Comparison of ENCODE assay signal across 8 mouse cellular contexts in the genomic region with DNA sequence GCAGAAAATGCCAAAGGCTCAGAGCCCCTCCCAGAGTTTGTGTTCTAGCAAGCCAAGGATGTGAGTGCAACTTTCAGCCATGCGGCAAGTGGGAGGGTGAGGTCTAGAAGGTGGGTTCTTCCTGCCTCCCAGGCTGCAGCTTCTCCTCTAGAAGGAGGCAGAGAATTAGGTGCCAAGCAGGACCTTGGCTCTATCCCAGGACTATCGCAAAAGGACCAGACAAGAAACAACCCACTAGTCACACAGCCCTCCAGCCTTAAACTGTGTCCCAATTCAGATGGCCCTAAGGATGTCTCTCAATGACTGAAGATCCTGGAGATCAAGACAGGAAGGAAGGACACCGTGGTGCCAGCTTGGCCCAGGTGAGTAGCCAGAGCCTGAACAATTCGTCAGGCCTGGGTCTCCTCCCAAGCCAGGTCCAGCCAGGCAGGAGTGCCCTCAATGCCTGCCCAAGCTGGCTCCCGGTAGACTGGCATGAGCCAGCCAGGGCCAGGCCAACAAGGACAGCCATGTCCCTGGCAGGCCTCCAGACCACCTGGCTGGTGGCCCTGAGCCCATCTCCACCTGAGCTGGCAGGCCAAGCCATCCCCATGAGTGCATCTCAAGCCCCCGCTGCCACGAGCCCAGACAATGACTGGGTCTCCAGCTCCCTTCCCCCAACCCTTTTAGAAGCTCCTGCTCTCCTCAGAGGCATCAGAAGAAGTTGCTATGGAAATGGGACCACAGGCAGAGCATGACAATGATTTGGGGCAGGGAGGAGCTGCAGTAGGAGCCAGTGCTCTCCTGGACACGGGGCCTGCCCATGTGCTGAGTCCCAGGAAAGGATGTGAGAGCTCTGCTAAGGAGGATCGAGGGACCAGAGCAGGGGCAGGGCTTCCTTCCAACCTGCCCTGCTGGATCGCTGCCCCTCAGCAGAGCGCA. TPM values are rescaled to one million over a fixed set of nuclear protein-coding genes. Genes with fewer than 3 reads are reported as not detected.
DNase-seq lines count a peak whose midpoint lies in the region; TF ChIP-seq lines count a peak whose summit lies in the region.
"Had no signal": no experiment of that assay in that cellular context is flagged by ENCODE, and none has a peak within 500 bp of the region (broad histone marks: within the 10 kb centered on the region; RNA-seq: fewer than 3 reads in every experiment).

No protein-coding gene starts in this region.

- intact Hi-C loops in left cerebral cortex, adult 2 months (cut with DNase I): no loop called here

- no peak for TF ChIP-seq CTCF in left cerebral cortex, adult 2 months (IDR thresholded peaks at IDR 0.05)

- DNase-seq in left cerebral cortex, adult 2 months (ENCODE audit: extremely low spot score in 1 of 2, low spot score in 2 of 2): no peak
- no peak for DNase-seq in left cerebral cortex, adult 18-20 months (ENCODE audit: low spot score in 2 of 2)
- DNase-seq in cerebellum, adult 18-20 months: peak; percentile 91 to 97
- DNase-seq in cerebellum, postnatal 36 days: peak; percentile 97
- peak; percentile 7 to 33 for DNase-seq in kidney, postnatal 36 days
- DNase-seq in adrenal gland, adult (ENCODE audit: inconsistent age in 2 of 2, low spot score in 1 of 2): no peak
- no peak for DNase-seq in urinary bladder, postnatal 36 days (ENCODE audit: low spot score in 2 of 2)
- DNase-seq: liver, postnatal 0 days had no signal

- peak overlapping the region; percentile 44 for H3K27ac ChIP-seq in left cerebral cortex, adult 2 months

- H3K4me3 ChIP-seq in left cerebral cortex, adult 2 months: no peak overlapping the region

RNA-seq across cellular contexts. Expression of a gene that starts 19.1 kb away (rescaled TPM):
- total RNA-seq in left cerebral cortex, adult 2 months (2021): 100 to 1,000 TPM; 481 to 504 TPM
- total RNA-seq in left cerebral cortex, adult 18-20 months (2021): 100 to 1,000 TPM; 440 to 456 TPM

Comparison
In these comparisons a context has a peak if more than half of its experiments do, and no peak if none do; other contexts are left out.
1. DNase-seq: peak in cerebellum, adult 18-20 months (2 of 2), cerebellum, postnatal 36 days (2 of 2) and kidney, postnatal 36 days (2 of 2); none in left cerebral cortex, adult 2 months (0 of 2), left cerebral cortex, adult 18-20 months (0 of 2), adrenal gland, adult (0 of 2) and urinary bladder, postnatal 36 days (0 of 2).